Mouse (Mus musculus) gastrocnemius, postnatal 25 days (tissue): Measurements from ENCODE around the gene Abraxas2. TPM values are rescaled to one million over a fixed set of nuclear protein-coding genes. Genes with fewer than 3 reads are reported as not detected.

Experiments used
- DNase-seq: peaks from one replicate; pipeline ENCODE4 v3.0.0; 2022
- long read RNA-seq, 2 experiments: library from polyadenylated mRNA; stranded (forward); transcript quantifications; one replicate each; pipeline ENCODE4 v2.0.0; 2021
- total RNA-seq, 2 experiments: library from RNA; stranded (reverse); gene quantifications; 1 replicate in 1 of 2; 2 replicates in 1 of 2; pipeline ENCODE4 v1.2.3; 2021

Abraxas2 gene
- total RNA-seq = 10 to 100 TPM; 19.8 to 22.5 TPM
- long read RNA-seq, experiment 1, transcript Abraxas2-201 (9 exons, 2,892 nt) = major isoform, 11 of 14 reads
- long read RNA-seq, experiment 1, partial matches to known transcripts = 1 of 14 reads
- long read RNA-seq, experiment 1, other reads (novel, unspliced or antisense) = 1 of 14 reads
- long read RNA-seq, experiment 2, transcript Abraxas2-201 (9 exons, 2,892 nt) = major isoform, 17 of 19 reads
- long read RNA-seq, experiment 2, partial matches to known transcripts = 0 of 19 reads
- long read RNA-seq, experiment 2, other reads (novel, unspliced or antisense) = 0 of 19 reads

- DNase-seq = peak; percentile 86
These were observed at the start of gene Abraxas2 for GRCm38 (mm10) chr7:132859042-132859958. TSS of gene Abraxas2 (plus strand) at chr7:132859225.

GRCm38 (mm10) chr7:132809721-132810120 lies 49.3 kb upstream of the Abraxas2 start:
- no peak for DNase-seq

GRCm38 (mm10) chr7:132810368-132810767 lies 48.7 kb upstream of the Abraxas2 start:
- peak; percentile 83 for DNase-seq

GRCm38 (mm10) chr7:132810879-132811278 lies 48.1 kb upstream of the Abraxas2 start:
- DNase-seq = peak; percentile 84

DNA sequence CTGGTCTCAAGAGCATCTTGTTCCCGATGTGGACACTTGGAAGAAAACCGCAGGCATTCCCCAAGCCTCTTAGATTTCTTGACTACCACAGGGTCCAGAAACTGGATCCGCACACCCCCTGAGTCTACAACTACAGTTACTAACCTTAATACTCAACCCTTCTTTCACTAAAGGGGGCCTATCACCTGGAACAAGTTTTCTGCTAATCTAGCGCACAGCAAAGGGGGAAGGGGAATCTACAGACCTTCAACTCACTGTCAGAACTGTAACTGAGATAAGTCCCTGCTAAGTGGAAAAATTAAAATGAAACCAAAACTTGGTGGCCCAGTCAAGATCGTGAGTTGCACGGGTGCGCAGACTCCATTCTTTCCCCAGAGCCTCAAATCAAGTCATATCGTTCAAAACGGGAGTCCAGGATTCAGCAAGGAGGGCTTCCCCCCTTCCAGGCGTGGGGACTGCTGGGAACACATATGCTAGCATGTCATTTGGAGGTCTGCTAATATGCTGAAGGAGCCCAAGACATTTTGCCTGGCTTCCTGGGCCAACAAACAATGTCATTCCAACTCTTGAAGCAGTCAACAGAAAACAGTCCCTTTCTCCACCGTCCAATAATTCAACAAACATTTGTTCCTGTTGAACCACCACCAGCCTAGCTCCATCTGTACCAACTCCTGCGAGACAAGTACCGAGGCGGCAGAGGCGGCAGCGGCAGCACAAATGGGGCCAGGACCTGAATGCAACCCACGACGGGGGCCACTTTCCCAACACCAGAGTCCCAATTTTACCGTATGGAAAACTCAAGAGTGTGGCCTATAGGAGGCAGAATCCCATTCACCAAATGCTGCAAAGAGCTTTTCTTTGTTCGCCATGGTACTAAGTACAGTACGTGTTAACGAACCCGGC lies 47.1 kb upstream of the Abraxas2 start:
- DNase-seq = no peak

- peak; percentile 61 for DNase-seq
These were observed 46.2 kb upstream of the Abraxas2 start for GRCm38 (mm10) chr7:132812619-132813415.

GRCm38 (mm10) chr7:132813416-132814088 lies 45.5 kb upstream of the Abraxas2 start, which contains the start of gene Fam53b:
TSS of gene Fam53b (minus strand) at chr7:132813886.
- DNase-seq = peak; percentile 78

DNA sequence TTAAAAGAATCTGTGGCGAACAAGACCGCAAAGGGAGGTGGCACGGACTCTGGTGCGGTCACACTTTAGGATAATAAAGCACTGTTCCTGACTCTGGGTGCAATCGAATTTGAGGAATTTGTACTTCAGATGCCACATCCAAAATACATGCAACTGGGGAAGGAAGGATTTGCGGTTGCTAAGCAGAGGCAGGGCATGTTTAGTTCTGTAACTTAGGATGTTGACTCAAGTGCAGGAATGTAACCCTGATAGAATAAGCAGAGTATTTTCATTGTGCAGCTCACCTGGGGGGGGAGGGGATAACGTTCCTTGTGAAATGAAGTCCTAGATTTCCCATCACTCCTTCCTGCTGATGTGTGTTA lies 45.0 kb upstream of the Abraxas2 start:
- DNase-seq = no peak

GRCm38 (mm10) chr7:132815081-132815480 lies 43.9 kb upstream of the Abraxas2 start:
- no peak for DNase-seq

DNA sequence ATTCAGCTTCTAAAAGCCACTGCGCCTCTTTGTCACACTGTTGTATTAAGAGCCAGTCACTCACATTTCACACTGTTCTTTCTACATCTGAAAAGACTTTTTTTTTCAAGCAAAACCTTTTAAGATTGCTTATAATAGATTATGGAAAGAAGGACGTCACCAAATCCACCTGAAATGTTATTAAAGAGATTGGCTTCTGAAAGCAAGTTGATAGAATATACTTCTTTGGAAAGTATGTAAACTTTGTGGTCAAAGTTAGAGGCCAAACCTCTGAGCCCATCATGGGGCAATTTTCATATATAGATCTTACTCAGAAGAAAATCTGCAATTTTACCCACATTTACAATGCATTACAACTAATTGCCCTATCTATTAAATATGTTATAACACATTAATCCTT lies 42.5 kb upstream of the Abraxas2 start:
- no peak for DNase-seq

GRCm38 (mm10) chr7:132817056-132817455 lies 42.0 kb upstream of the Abraxas2 start:
- DNase-seq = no peak

DNA sequence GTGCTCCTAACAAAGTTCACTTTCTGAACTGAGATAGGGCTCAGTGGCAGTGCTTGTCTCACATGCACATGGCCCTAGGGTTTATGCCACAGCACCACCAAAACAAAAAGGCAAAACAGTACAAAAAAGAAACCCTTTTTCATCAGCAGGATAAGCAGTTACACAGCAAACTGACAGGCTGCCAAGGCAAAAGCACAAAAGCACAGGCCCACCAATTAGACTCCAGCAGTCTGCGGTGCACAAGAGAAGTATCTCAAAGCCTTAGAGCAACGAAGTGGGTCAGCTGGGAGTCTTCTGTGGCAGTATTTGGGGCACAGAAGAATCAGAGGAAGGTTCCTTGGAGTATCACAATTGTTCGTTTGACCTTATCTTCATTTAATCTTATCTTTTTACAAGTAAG lies 38.3 kb upstream of the Abraxas2 start:
- no peak for DNase-seq

DNA sequence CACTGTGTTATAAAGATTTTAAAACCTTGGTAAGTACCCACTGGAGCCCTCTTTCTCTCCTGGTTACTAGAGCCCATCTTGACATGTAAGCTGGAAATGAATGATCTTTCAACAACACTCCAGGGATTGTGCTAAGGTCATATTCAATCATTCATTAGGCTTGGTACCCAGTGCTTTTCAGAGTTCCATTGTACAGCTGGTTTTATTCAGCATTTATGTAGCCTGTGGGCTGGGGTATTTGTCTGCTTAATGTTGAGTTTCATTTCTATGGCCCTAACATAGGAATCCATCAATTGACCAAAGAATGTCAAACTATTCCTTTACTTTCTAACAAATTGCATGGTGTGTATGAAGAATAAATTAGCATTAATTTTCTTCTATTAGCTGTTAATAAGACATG lies 35.2 kb upstream of the Abraxas2 start:
- no peak for DNase-seq

- no peak for DNase-seq
These were observed 34.5 kb upstream of the Abraxas2 start for GRCm38 (mm10) chr7:132824346-132825022.

- DNase-seq = no peak
These were observed 28.1 kb upstream of the Abraxas2 start for GRCm38 (mm10) chr7:132830955-132831354.

DNA sequence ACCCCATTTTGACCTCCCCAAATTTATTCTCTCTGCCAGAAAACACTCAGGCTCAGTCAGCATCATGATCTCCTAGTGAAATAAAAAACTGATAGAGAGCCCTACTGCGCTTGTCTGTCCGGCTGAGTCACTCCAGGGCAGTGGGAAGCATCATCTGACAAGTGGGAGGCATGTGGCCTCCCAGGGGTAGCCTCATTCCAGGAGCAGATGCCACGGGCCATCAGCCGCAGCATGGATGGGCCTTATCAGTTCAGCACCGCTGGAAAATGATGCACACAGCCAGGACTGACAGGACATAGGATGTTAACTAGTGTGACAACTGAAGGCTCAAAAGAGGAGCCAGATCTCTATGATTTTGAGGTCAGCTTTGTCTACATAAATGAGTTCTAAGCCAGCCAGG lies 17.7 kb upstream of the Abraxas2 start:
- no peak for DNase-seq

GRCm38 (mm10) chr7:132842455-132842854 lies 16.6 kb upstream of the Abraxas2 start:
- no peak for DNase-seq

GRCm38 (mm10) chr7:132843152-132843551 lies 15.9 kb upstream of the Abraxas2 start:
- no peak for DNase-seq

DNA sequence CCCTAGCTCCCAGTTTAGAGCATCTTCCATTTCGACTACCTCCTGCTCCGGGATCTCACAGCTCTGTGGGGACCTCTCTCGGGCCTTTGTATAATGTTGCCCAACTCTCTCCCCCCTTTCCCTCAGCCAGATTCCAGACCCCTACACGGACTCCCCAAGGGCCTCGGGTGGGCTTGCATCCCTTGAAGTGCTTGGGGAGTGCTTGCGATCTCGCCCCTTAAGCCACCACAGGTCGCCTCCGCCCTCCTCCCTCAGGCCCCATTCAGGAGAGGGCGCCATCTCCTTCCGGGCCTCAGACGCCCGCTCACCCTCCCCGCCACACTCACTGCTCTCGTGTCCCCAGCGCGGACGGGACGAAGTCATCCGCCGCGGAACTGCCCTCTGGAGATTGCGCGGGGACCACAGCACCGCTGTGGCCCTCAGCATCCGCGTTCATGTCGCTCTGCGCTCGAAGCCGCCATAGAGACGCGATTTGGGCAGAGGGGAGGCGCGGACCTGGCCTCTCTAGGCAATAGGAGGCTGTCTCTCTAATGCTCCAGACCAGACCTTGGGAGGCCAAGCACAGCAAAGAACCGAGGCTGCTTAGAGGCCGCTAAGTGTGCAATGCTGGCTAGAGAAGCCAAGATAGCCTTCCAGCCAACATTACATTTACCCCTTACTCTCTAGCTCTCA lies 6.7 kb upstream of the Abraxas2 start, which contains the start of gene Eef1akmt2:
Eef1akmt2 (minus strand) TSS at position 501 of the 672 bp plus-strand sequence.
- peak; percentile 77 for DNase-seq
